Mouse (Mus musculus) layer of hippocampus, adult 9-11 months (tissue): Measurements from ENCODE around the gene Scfd2.

ENCODE experiments used
- DNase-seq: peaks from one replicate; pipeline ENCODE4 v3.0.0; 2022

Scfd2 gene

GRCm38 (mm10) chr5:74164547-74164946 lies 367.0 kb downstream of the Scfd2 start:
- DNase-seq: peak; percentile 20

DNA sequence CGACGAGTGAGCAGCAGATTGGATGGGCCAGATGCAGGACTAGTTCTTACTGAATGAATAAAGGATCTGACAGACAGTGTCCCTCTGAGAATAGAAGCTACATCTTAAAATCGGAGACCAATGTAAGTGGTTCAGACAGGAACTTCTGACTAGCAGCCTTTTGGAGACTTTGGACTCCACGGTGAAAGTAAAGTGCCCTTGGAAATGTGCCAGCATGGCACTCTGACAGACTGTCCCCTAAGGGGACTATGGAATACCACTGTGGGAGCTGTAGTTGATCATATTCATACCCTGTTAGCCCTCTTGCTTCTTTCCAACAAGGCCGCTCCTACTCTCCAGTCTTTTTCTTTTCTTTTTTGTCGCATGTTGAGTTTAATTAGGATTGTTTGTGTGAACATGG lies 368.4 kb downstream of the Scfd2 start:
- no peak for DNase-seq

DNA sequence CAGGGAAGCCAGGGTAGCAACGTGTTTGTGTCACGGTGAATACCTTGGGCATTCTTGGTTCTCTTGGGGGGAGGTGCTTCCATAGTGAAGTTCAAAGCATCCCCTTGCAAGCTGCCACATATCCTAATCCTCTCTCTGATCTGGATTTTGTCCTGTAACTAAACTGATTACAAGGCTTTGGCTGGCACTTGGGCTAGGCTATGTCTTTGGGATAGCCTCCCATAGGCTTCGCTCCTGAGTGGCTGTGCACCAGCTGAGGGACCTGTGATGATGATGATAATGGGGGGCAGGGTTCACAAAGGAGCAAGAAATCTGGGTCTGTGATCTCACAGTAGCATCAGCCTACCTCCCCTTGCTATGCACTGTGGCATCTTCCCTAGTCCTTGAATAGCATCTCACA lies 369.5 kb downstream of the Scfd2 start:
- DNase-seq: no peak

- no peak for DNase-seq
These were observed 370.1 kb downstream of the Scfd2 start for GRCm38 (mm10) chr5:74161297-74161926.

GRCm38 (mm10) chr5:74160349-74160748 lies 371.2 kb downstream of the Scfd2 start:
- no peak for DNase-seq

- no peak for DNase-seq
These were observed 371.7 kb downstream of the Scfd2 start for GRCm38 (mm10) chr5:74159906-74160305.

DNA sequence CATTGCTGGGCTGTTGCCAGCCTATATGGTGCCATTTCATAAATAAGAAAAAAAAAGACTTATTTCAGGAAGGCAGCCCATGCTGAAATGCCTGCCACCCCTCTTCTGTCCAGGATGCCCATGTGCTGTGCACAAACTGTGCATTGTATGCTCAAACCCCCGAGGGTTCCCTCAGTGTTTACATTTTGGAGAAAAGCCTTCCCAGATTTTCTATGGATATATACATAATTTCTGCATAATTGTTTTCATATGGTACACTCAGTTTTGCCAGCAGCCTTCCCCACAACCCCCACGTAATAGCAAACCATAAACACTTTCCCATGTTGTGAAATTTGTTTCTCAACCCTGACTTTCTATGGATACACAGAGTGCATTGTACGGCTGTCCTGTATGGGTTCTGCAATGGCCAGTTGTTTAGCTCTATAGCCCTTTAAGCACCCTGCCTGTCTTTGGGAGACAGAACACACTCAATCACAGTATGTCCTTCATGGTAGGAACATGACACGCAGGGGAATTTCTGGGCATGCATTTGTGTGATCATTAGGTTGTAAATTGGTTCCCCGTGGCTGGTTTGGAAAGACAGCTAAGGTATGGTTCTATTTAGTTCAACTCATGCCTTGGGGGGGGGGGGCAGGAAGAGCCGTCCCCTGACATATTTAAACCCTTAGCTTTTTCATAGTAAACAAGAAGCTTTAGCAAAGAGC lies 372.5 kb downstream of the Scfd2 start:
- no peak for DNase-seq

- no peak for DNase-seq
These were observed 375.7 kb downstream of the Scfd2 start for GRCm38 (mm10) chr5:74155860-74156351.
